Mouse (Mus musculus) midbrain, embryonic 14.5 days (tissue): ENCODE results near the gene Glrx5. TPM values are rescaled to one million over a fixed set of nuclear protein-coding genes. Genes with fewer than 3 reads are reported as not detected.

Experiments
- ATAC-seq: fragments of 200-750 bp; cut with Nextera tagmentation; 2 replicates; pipeline ENCODE4 v1.8.0; 2017; ENCODE audit warnings: moderate number of reproducible peaks, moderate library complexity; ENCODE audit not compliant: low FRiP score, low TSS enrichment
- DNase-seq: peaks from one replicate; pipeline ENCODE4 v3.0.0-alpha.2; 2015
- H3K27ac ChIP-seq: fragments of 300-500 bp; sonication (generic); replicated peaks from 2 replicates; pipeline ENCODE4 v1.5.1; 2014; ENCODE audit warnings: mild to moderate bottlenecking, low read depth, low read length, moderate library complexity
- H3K27me3 ChIP-seq: fragments of 300-500 bp; sonication (generic); 2 replicates; pipeline ENCODE4 v1.6.1; 2014; ENCODE audit warnings: low read length, control low read depth, mixed read lengths; ENCODE audit not compliant: control insufficient read depth, insufficient read depth
- H3K36me3 ChIP-seq: fragments of 300-500 bp; sonication (generic); 2 replicates; pipeline ENCODE4 v1.6.1; 2014; ENCODE audit warnings: low read length, control low read depth; ENCODE audit not compliant: control insufficient read depth, insufficient read depth
- H3K4me1 ChIP-seq: fragments of 300-500 bp; sonication (generic); 2 replicates; pipeline ENCODE4 v1.6.1; 2014; ENCODE audit warnings: mild to moderate bottlenecking, antibody characterized with exemption, low read length, control low read depth; ENCODE audit not compliant: control insufficient read depth, insufficient read depth
- H3K4me2 ChIP-seq: fragments of 300-500 bp; sonication (generic); 2 replicates; pipeline ENCODE4 v1.6.1; 2014; ENCODE audit warnings: mild to moderate bottlenecking, low read length, moderate library complexity
- H3K4me3 ChIP-seq: fragments of 300-500 bp; sonication (generic); replicated peaks from 2 replicates; pipeline ENCODE4 v1.5.1; 2014; ENCODE audit warnings: low read depth, low read length
- H3K9ac ChIP-seq: fragments of 300-500 bp; sonication (generic); replicated peaks from 2 replicates; pipeline ENCODE4 v1.6.1; 2014; ENCODE audit warnings: mild to moderate bottlenecking, low read length, moderate library complexity
- H3K9me3 ChIP-seq: fragments of 300-500 bp; sonication (generic); 2 replicates; pipeline ENCODE4 v1.6.1; 2016; ENCODE audit warnings: low read length, control low read depth, mixed read lengths; ENCODE audit not compliant: control insufficient read depth
- WGBS: fragments of 180-500 bp; shearing (Covaris S2); extraction: QIAGEN DNeasy Blood & Tissue Kit; methylation state at CpG from one replicate; pipeline ENCODE4 v1.1.7; 2014; 5-methylcytosine and 5-hydroxymethylcytosine counted together
- microRNA-seq: library from miRNA; unstranded; fragments of <30 nt; microRNA quantifications from one replicate; pipeline ENCODE4, GENCODE M21; 2016
- polyA plus RNA-seq: library from polyadenylated mRNA; unstranded; fragments of >200 nt; fragmentation: Nextera tagmentation; extraction: Ambion mirVana; gene quantifications from 2 replicates; pipeline ENCODE4 v1.2.1, GENCODE M21; 2014

The Glrx5 gene
- polyA plus RNA-seq, 1 experiment from 2014 or later: 175 TPM

- Histone ChIP-seq H3K36me3 (no peaks in the 10 kb centered on the region), H3K27me3 (no peaks in the 10 kb centered on the region), H3K27ac (no peak overlapping the region), H3K4me3 (no peak overlapping the region), H3K4me2 (no peak overlapping the region), H3K4me1 (no peaks in the 10 kb centered on the region), H3K9ac (no peak overlapping the region), H3K9me3 (no peaks in the 10 kb centered on the region)
- ATAC-seq (no peak), DNase-seq (no peak)
- 84% methylated on average over 6 of the region's 6 CpGs for WGBS
Observed at GRCm38 (mm10) chr12:105084816-105085215, 52.3 kb downstream of the Glrx5 start.

- H3K4me3 ChIP-seq: no peak overlapping the region
- DNase-seq (no peak), ATAC-seq (no peak)
- H3K9me3 ChIP-seq: no peaks in the 10 kb centered on the region
- 82% methylated on average over 12 of the region's 12 CpGs for WGBS
- no peaks in the 10 kb centered on the region for H3K36me3 ChIP-seq
- no peak overlapping the region for H3K4me2 ChIP-seq
- no peaks in the 10 kb centered on the region for H3K27me3 ChIP-seq
- no peaks in the 10 kb centered on the region for H3K4me1 ChIP-seq
- H3K9ac ChIP-seq: no peak overlapping the region
- no peak overlapping the region for H3K27ac ChIP-seq
Observed at GRCm38 (mm10) chr12:105085296-105085695, 52.8 kb downstream of the Glrx5 start.

- Histone ChIP-seq H3K9ac (no peak overlapping the region), H3K27me3 (no peaks in the 10 kb centered on the region), H3K4me2 (no peak overlapping the region), H3K4me3 (no peak overlapping the region), H3K4me1 (no peaks in the 10 kb centered on the region), H3K9me3 (no peaks in the 10 kb centered on the region), H3K36me3 (no peaks in the 10 kb centered on the region), H3K27ac (no peak overlapping the region)
- ATAC-seq: no peak
- 95% methylated on average over 6 of the region's 6 CpGs for WGBS
- no peak for DNase-seq
Observed at GRCm38 (mm10) chr12:105086781-105087180, 54.3 kb downstream of the Glrx5 start.

GRCm38 (mm10) chr12:105087353-105087752, 54.9 kb downstream of the Glrx5 start:
- Histone ChIP-seq H3K4me3 (no peak overlapping the region), H3K9me3 (no peaks in the 10 kb centered on the region), H3K9ac (no peak overlapping the region), H3K4me1 (no peaks in the 10 kb centered on the region), H3K27me3 (no peaks in the 10 kb centered on the region), H3K36me3 (no peaks in the 10 kb centered on the region), H3K27ac (no peak overlapping the region), H3K4me2 (no peak overlapping the region)
- ATAC-seq (no peak), DNase-seq (no peak)
- WGBS: 81% methylated on average over 3 of the region's 3 CpGs

- H3K4me3 ChIP-seq: no peak overlapping the region
- H3K4me2 ChIP-seq: no peak overlapping the region
- H3K9me3 ChIP-seq: no peaks in the 10 kb centered on the region
- ATAC-seq (no peak), DNase-seq (no peak)
- 0 out of 2 replicates have a peak, but pooled peaks cover 6% of the 10 kb centered on the region for H3K4me1 ChIP-seq
- no peak overlapping the region for H3K27ac ChIP-seq
- H3K9ac ChIP-seq: no peak overlapping the region
- 28% methylated on average over 5 of the region's 5 CpGs for WGBS
- H3K36me3 ChIP-seq: no peaks in the 10 kb centered on the region
- H3K27me3 ChIP-seq: no peaks in the 10 kb centered on the region
Observed at GRCm38 (mm10) chr12:105089231-105089630, 56.7 kb downstream of the Glrx5 start.

GRCm38 (mm10) chr12:105091604-105092003, 59.1 kb downstream of the Glrx5 start:
- H3K9me3 ChIP-seq: no peaks in the 10 kb centered on the region
- no peaks in the 10 kb centered on the region for H3K27me3 ChIP-seq
- DNase-seq (no peak), ATAC-seq (no peak)
- H3K4me3 ChIP-seq: no peak overlapping the region
- H3K27ac ChIP-seq: no peak overlapping the region
- 0 out of 2 replicates have a peak, but pooled peaks cover 6% of the 10 kb centered on the region for H3K4me1 ChIP-seq
- 93% methylated on average over 6 of the region's 6 CpGs for WGBS
- H3K36me3 ChIP-seq: no peaks in the 10 kb centered on the region
- H3K9ac ChIP-seq: no peak overlapping the region
- H3K4me2 ChIP-seq: no peak overlapping the region

Small RNAs within 50 kb of the gene (microRNA-seq; reads per million reads assigned to microRNA genes)
- 3.1 reads per million, percentile 20 among the genes with 10 or more reads in this experiment for gene Mir3069

Other genes with a start within 250 kb of the Glrx5 start
- 0.81 and 0.99 TPM in 2 replicates for gene Clmn, start 167.6 kb upstream of the Glrx5 start, polyA plus RNA-seq
- gene Syne3, start 22.9 kb upstream of the Glrx5 start, polyA plus RNA-seq: 0.04 TPM in 1 of 2 replicates, not detected in the other
- not detected in 2 replicates for gene Tcl1b2, start 113.3 kb downstream of the Glrx5 start, polyA plus RNA-seq
- not detected in 2 replicates for gene Tcl1b1, start 127.0 kb downstream of the Glrx5 start, polyA plus RNA-seq
- not detected in 2 replicates for gene Tcl1b5, start 143.7 kb downstream of the Glrx5 start, polyA plus RNA-seq
- not detected in 2 replicates for gene Tcl1b3, start 158.4 kb downstream of the Glrx5 start, polyA plus RNA-seq
- gene Tcl1b4, start 169.3 kb downstream of the Glrx5 start, polyA plus RNA-seq: not detected in 2 replicates
- not detected in 2 replicates for gene Tcl1, start 190.1 kb downstream of the Glrx5 start, polyA plus RNA-seq